Mouse (Mus musculus) gastrocnemius, adult 8-10 months (tissue): ENCODE measurements around the gene Cep89. TPM values are rescaled to one million over a fixed set of nuclear protein-coding genes. Genes with fewer than 3 reads are reported as not detected.
A peak's percentile ranks its signal among the peaks of the same experiment; 100 is the strongest.

ENCODE experiments used
- DNase-seq, 2 experiments: peaks; one replicate each; pipeline ENCODE4 v3.0.0; 2022; ENCODE audit warnings: low spot score in 2 of 2
- total RNA-seq, 4 experiments: library from RNA; stranded (reverse); gene quantifications; 2 replicates each; pipeline ENCODE4 v1.2.4; 2022

Gene Cep89
- total RNA-seq: 1 to 10 TPM; 4.6 to 7.4 (median 5.4) TPM

GRCm38 (mm10) chr7:35396542-35397168 is at the start of gene Cep89, which contains the start of gene Faap24:
Cep89 (plus strand) TSS chr7:35397035.
Faap24 (minus strand) TSS chr7:35396836.
- peak; percentile 89 to 91 for DNase-seq

GRCm38 (mm10) chr7:35347918-35348700 is 48.7 kb upstream of the Cep89 start:
- DNase-seq: no peak

GRCm38 (mm10) chr7:35349022-35349421 is 47.8 kb upstream of the Cep89 start:
- no peak for DNase-seq

GRCm38 (mm10) chr7:35349886-35350684 is 46.8 kb upstream of the Cep89 start:
- DNase-seq: no peak

- DNase-seq: no peak
These were observed 45.7 kb upstream of the Cep89 start for GRCm38 (mm10) chr7:35351155-35351554.

GRCm38 (mm10) chr7:35353306-35353705 is 43.5 kb upstream of the Cep89 start:
- no peak for DNase-seq

- DNase-seq: no peak
These were observed 41.4 kb upstream of the Cep89 start for GRCm38 (mm10) chr7:35355303-35355872.

- DNase-seq: no peak
These were observed 39.2 kb upstream of the Cep89 start for GRCm38 (mm10) chr7:35357621-35358020.

GRCm38 (mm10) chr7:35362253-35362652 is 34.6 kb upstream of the Cep89 start:
- DNase-seq: no peak

GRCm38 (mm10) chr7:35362868-35363267 is 34.0 kb upstream of the Cep89 start:
- no peak for DNase-seq

- no peak for DNase-seq
These were observed 31.5 kb upstream of the Cep89 start for GRCm38 (mm10) chr7:35365161-35365910.

GRCm38 (mm10) chr7:35371096-35371495 is 25.7 kb upstream of the Cep89 start:
- no peak for DNase-seq

GRCm38 (mm10) chr7:35372483-35373017 is 24.3 kb upstream of the Cep89 start:
- DNase-seq: no peak

GRCm38 (mm10) chr7:35373146-35373989 is 23.5 kb upstream of the Cep89 start:
- DNase-seq: no peak

GRCm38 (mm10) chr7:35374265-35374664 is 22.6 kb upstream of the Cep89 start:
- DNase-seq: no peak

- DNase-seq: no peak
These were observed 20.2 kb upstream of the Cep89 start for GRCm38 (mm10) chr7:35376623-35377022.

- no peak for DNase-seq
These were observed 17.2 kb upstream of the Cep89 start for GRCm38 (mm10) chr7:35379492-35380119.

GRCm38 (mm10) chr7:35380351-35380750 is 16.5 kb upstream of the Cep89 start:
- no peak for DNase-seq

GRCm38 (mm10) chr7:35381861-35382260 is 15.0 kb upstream of the Cep89 start:
- no peak for DNase-seq
